8 mouse cellular contexts compared by ENCODE assay signal in the genomic region with DNA sequence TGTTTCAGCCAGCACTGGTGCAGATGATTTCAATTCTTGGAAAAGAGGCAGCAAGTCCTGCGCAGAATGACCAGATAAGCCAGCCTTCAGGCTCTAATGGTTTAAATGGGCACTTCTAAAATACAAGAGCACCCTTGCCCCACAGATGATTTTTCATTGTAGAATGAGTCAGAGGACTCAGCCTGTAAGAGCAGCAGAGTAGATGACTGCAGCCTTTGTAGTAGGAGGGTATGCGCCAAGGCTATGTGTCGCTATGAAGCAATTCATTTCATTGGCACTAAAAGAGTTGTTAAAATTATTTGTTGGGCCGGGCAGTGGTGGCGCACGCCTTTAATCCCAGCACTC. TPM values are rescaled to one million over a fixed set of nuclear protein-coding genes. Genes with fewer than 3 reads are reported as not detected.
A peak's percentile ranks its signal among the peaks of the same experiment; 100 is the strongest.
DNase-seq lines count a peak whose midpoint lies in the region; ATAC-seq and TF ChIP-seq lines count a peak whose summit lies in the region.

No protein-coding gene starts in this region.

- no peaks in the 10 kb centered on the region for H3K9me3 ChIP-seq in heart, embryonic 15.5 days (replicated peaks)

- POLR2A ChIA-PET in Patski (lab: Charles Lee): no interaction called here

- CTCF ChIA-PET in Patski (lab: Charles Lee): interaction anchor here (1.0 kb wide), 1 partner anchor 23 kb away, joined by 3 read pairs; no protein-coding TSS in a partner anchor

- H3K4me2 ChIP-seq in heart, embryonic 15.5 days: peak overlapping the region; percentile 90

- H3K36me3 ChIP-seq in heart, embryonic 15.5 days: no peaks in the 10 kb centered on the region

- peak overlapping the region; percentile 82 for H3K4me3 ChIP-seq in heart, embryonic 15.5 days

- peaks cover 7% of the 10 kb centered on the region for H3K4me1 ChIP-seq in heart, embryonic 15.5 days (replicated peaks)

- TF ChIP-seq CTCF in Patski (IDR thresholded peaks at IDR 0.05): no peak

- ATAC-seq in heart, embryonic 15.5 days (replicated peaks; ENCODE audit: insufficient number of reproducible peaks, insufficient read depth, low FRiP score, low read depth): peak; percentile 7; the same call in 1 of the 2 replicates
- ATAC-seq in Patski: peak; percentile 38
- peak; percentile 21 to 28 for ATAC-seq in hematopoietic stem cell, adult 5-6 weeks (replicated peaks in 1 of 2; ENCODE audit: insufficient read depth in 1 of 2, low FRiP score in 2 of 2, low TSS enrichment in 1 of 2, low read depth in 1 of 2, poor library complexity in 2 of 2, severe bottlenecking in 2 of 2)
- ATAC-seq in megakaryocyte progenitor cell, adult 5-6 weeks (replicated peaks; ENCODE audit: poor library complexity): peak; percentile 16

- DNase-seq in heart, postnatal 4 days: no peak
- DNase-seq in Patski (ENCODE audit: low read depth, low spot score): no peak
- DNase-seq in layer of hippocampus, adult 18-20 months (ENCODE audit: low spot score in 2 of 2): no peak
- DNase-seq in gastrocnemius, postnatal 14 days: no peak
- DNase-seq in adrenal gland, postnatal 14 days: no peak

- H3K27me3 ChIP-seq in heart, embryonic 15.5 days: no peaks in the 10 kb centered on the region
- H3K27me3 ChIP-seq in Patski: no peaks in the 10 kb centered on the region

- 42% methylated on average over 6 of the region's 6 CpGs for WGBS in heart, embryonic 15.5 days

- H3K27ac ChIP-seq in heart, embryonic 15.5 days: peak overlapping the region; percentile 87

- intact Hi-C loops in gastrocnemius, postnatal 14 days (cut with DNase I; ENCODE audit: low total_unique reads): no loop called here

- in situ Hi-C loops in Patski (cut with MboI; ENCODE audit: low pct_unique_long_range_greater_than_20kb): no loop called here

- H3K9ac ChIP-seq in heart, embryonic 15.5 days: peak overlapping the region; percentile 82

RNA-seq across cellular contexts. Expression of a gene that starts 0.4 kb away (rescaled TPM):
- 10.7 and 12.7 TPM in 2 replicates for polyA plus RNA-seq in heart, embryonic 15.5 days (2015; fragmentation: Nextera tagmentation; extraction: Ambion mirVana)
- 10 to 100 TPM in 1 of 2 experiments, 1 to 10 TPM in 1; 9.7 to 11.1 TPM for total RNA-seq in heart, postnatal 4 days (2021)
- 16.6 TPM for polyA plus RNA-seq in Patski (2021)
- total RNA-seq in hematopoietic stem cell, adult 5-6 weeks (2017): 24.8 and 42.6 TPM in 2 replicates
- total RNA-seq in megakaryocyte progenitor cell, adult 5-6 weeks (2015): 4.0 and 6.0 TPM in 2 replicates
- 4.9 and 8.8 TPM in 2 replicates for total RNA-seq in megakaryocyte progenitor cell, adult 5-6 weeks (2017)
- total RNA-seq in layer of hippocampus, adult 18-20 months (2021): 1 to 10 TPM; 7.2 TPM
- 10 to 100 TPM in 1 of 2 experiments, 1 to 10 TPM in 1; 7.9 to 12.6 TPM for total RNA-seq in gastrocnemius, postnatal 14 days (2021)
- total RNA-seq in adrenal gland, postnatal 14 days (2021): 9.6 and 13.6 TPM in 2 replicates

RNA-seq across cellular contexts. Expression of a gene that starts 49.8 kb away (rescaled TPM):
- 44.6 and 54.0 TPM in 2 replicates for polyA plus RNA-seq in heart, embryonic 15.5 days (2015; fragmentation: Nextera tagmentation; extraction: Ambion mirVana)
- 10 to 100 TPM; 21.8 to 21.9 TPM for total RNA-seq in heart, postnatal 4 days (2021)
- polyA plus RNA-seq in Patski (2021): 72.4 TPM
- total RNA-seq in hematopoietic stem cell, adult 5-6 weeks (2017): 137 and 180 TPM in 2 replicates
- 43.3 and 43.6 TPM in 2 replicates for total RNA-seq in megakaryocyte progenitor cell, adult 5-6 weeks (2015)
- 97.8 and 122 TPM in 2 replicates for total RNA-seq in megakaryocyte progenitor cell, adult 5-6 weeks (2017)
- 1 to 10 TPM; 1.8 to 3.2 TPM for total RNA-seq in layer of hippocampus, adult 18-20 months (2021)
- 1 to 10 TPM; 2.5 to 2.9 TPM for total RNA-seq in gastrocnemius, postnatal 14 days (2021)
- 25.6 and 34.7 TPM in 2 replicates for total RNA-seq in adrenal gland, postnatal 14 days (2021)
